Comparison of ENCODE assay signal across 8 mouse cellular contexts in the genomic region with DNA sequence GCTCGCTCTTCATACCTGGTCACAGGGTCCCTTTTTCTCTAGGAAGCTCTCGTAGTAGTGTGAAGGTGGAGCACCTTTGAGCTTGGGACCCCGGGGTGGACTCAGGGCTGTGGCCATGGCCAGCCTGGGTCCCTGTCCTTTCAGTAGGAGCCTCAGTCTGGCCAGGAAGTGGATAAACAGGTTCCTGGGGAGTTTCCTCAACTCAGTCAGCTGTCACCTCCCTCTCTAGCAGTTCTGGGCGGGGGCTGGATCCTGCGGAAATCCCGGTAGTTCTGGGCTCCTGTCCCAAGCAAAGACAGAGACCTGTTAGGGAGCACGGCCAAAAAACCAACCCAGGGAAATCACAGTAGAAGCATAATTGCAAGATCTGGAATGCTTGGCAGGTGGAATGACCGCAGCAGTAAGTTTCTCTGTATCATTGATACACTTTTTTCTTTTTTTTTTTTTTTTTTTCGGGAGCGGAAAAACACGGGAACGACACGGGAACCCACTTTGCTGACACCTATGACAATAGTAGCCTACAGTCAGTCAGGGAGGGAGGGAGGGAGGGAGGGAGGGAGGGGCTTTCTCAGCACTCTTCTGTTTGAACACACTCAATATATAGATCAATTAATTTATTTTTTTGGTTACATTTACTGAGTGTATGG. TPM values are rescaled to one million over a fixed set of nuclear protein-coding genes. Genes with fewer than 3 reads are reported as not detected.
DNase-seq lines count a peak whose midpoint lies in the region; ATAC-seq and TF ChIP-seq lines count a peak whose summit lies in the region.

A gene (minus strand): TSS at position 170 of the 647 bp plus-strand sequence.
A gene (plus strand): TSS at position 297 of the 647 bp plus-strand sequence.

- 50% methylated on average over 13 of the region's 13 CpGs for WGBS in midbrain, embryonic 10.5 days
- whole genome bisulfite sequencing in midbrain, embryonic 11.5 days: 55% methylated on average over 13 of the region's 13 CpGs
- 22% methylated on average over 13 of the region's 13 CpGs for WGBS in kidney, adult 2 months
- 21% methylated on average over 13 of the region's 13 CpGs for whole genome bisulfite sequencing in lung, postnatal 0 days

- H3K4me3 ChIP-seq in midbrain, embryonic 10.5 days: no peak within 1 kb of the TSS
- no peak within 1 kb of the TSS for H3K4me3 ChIP-seq in midbrain, embryonic 11.5 days (ENCODE audit: low read depth, low read length)
- H3K4me3 ChIP-seq in kidney, adult 2 months (ENCODE audit: insufficient read depth, low read depth, low read length): peak within 1 kb of the TSS; percentile 52
- H3K4me3 ChIP-seq in lung, postnatal 0 days (ENCODE audit: low read depth, low read length): peak within 1 kb of the TSS; percentile 39

- peaks cover 2% of the 10 kb centered on the region; the same call in 1 of the 2 replicates for H3K36me3 ChIP-seq in midbrain, embryonic 10.5 days
- no peaks in the 10 kb centered on the region for H3K36me3 ChIP-seq in midbrain, embryonic 11.5 days (ENCODE audit: control insufficient read depth, insufficient read depth, low read length)
- no peaks in the 10 kb centered on the region for H3K36me3 ChIP-seq in kidney, adult 2 months (ENCODE audit: control insufficient read depth, insufficient read depth, low read length)
- H3K36me3 ChIP-seq in lung, postnatal 0 days (ENCODE audit: insufficient read depth, low read length): 0 out of 2 replicates have a peak, but pooled peaks cover 6% of the 10 kb centered on the region

- TF ChIP-seq CTCF in kidney, adult 2 months (conservative IDR thresholded peaks at IDR 0.05; ENCODE audit: insufficient read depth, insufficient read length, low read depth, low read length): no peak
- no peak for TF ChIP-seq CTCF in lung, postnatal 0 days (IDR thresholded peaks at IDR 0.05)

- TF ChIP-seq POLR2A in kidney, adult 2 months (IDR thresholded peaks at IDR 0.05; ENCODE audit: low read depth, low read length): no peak

- DNase-seq in midbrain, embryonic 10.5 days (ENCODE audit: low spot score): peak; percentile 49
- DNase-seq in midbrain, embryonic 11.5 days (ENCODE audit: low spot score, missing footprints): no peak
- peak; percentile 89 for DNase-seq in WW6 (ENCODE audit: low read depth, low spot score)
- peak; percentile 70 to 88 for DNase-seq in heart, adult 18-20 months
- peak; percentile 84 for DNase-seq in kidney, adult 2 months
- DNase-seq in lung, postnatal 0 days (ENCODE audit: low spot score): peak; percentile 90
- no peak for DNase-seq in frontal cortex, postnatal 36 days (ENCODE audit: low spot score in 2 of 2)

- H3K27ac ChIP-seq in midbrain, embryonic 10.5 days (replicated peaks): no peak within 1 kb of the TSS; the same call in 1 of the 2 replicates
- H3K27ac ChIP-seq in midbrain, embryonic 11.5 days (ENCODE audit: low read depth, low read length): no peak within 1 kb of the TSS
- H3K27ac ChIP-seq in kidney, adult 2 months (ENCODE audit: insufficient read depth, low read depth, low read length): peak within 1 kb of the TSS; percentile 59
- peak within 1 kb of the TSS; percentile 58 for H3K27ac ChIP-seq in lung, postnatal 0 days (ENCODE audit: low read length)

- H3K27me3 ChIP-seq in midbrain, embryonic 10.5 days (ENCODE audit: low read depth, poor library complexity, severe bottlenecking): peaks cover 22% of the 10 kb centered on the region
- H3K27me3 ChIP-seq in midbrain, embryonic 11.5 days (ENCODE audit: control insufficient read depth, insufficient read depth, low read length): no peaks in the 10 kb centered on the region; the same call in 1 of the 2 replicates
- H3K27me3 ChIP-seq in kidney, adult 2 months (replicated peaks; ENCODE audit: control insufficient read depth, insufficient read depth, low read length): no peaks in the 10 kb centered on the region
- no peaks in the 10 kb centered on the region for H3K27me3 ChIP-seq in lung, postnatal 0 days (replicated peaks; ENCODE audit: insufficient read depth, low read length)

- no peak within 1 kb of the TSS for H3K4me2 ChIP-seq in midbrain, embryonic 11.5 days
- H3K4me2 ChIP-seq in lung, postnatal 0 days (replicated peaks; ENCODE audit: low read depth, low read length): peak within 1 kb of the TSS; percentile 55

- peak; percentile 69 for TF ChIP-seq EP300 in lung, postnatal 0 days (IDR thresholded peaks at IDR 0.05)

- peaks cover 28% of the 10 kb centered on the region for H3K4me1 ChIP-seq in midbrain, embryonic 10.5 days
- H3K4me1 ChIP-seq in midbrain, embryonic 11.5 days (ENCODE audit: control insufficient read depth, insufficient read depth, low read length): peaks cover 15% of the 10 kb centered on the region
- H3K4me1 ChIP-seq in kidney, adult 2 months (ENCODE audit: control insufficient read depth, insufficient read depth, low read length): peaks cover 3% of the 10 kb centered on the region; the same call in 1 of the 2 replicates
- H3K4me1 ChIP-seq in lung, postnatal 0 days (ENCODE audit: insufficient read depth, low read depth, low read length): peaks cover 17% of the 10 kb centered on the region; the same call in 1 of the 2 replicates

- no peaks in the 10 kb centered on the region for H3K9me3 ChIP-seq in midbrain, embryonic 10.5 days (replicated peaks)
- no peaks in the 10 kb centered on the region for H3K9me3 ChIP-seq in midbrain, embryonic 11.5 days (ENCODE audit: control insufficient read depth, low read length)
- H3K9me3 ChIP-seq in lung, postnatal 0 days (ENCODE audit: low read length): no peaks in the 10 kb centered on the region

- ATAC-seq in midbrain, embryonic 11.5 days (ENCODE audit: low FRiP score): no peak
- ATAC-seq in lung, postnatal 0 days: peak; percentile 19; the same call in 1 of the 2 replicates
- ATAC-seq in monocyte, adult 5-6 weeks (replicated peaks; ENCODE audit: insufficient number of reproducible peaks, low FRiP score, low TSS enrichment, poor library complexity, severe bottlenecking): no peak

- no peak within 1 kb of the TSS for H3K9ac ChIP-seq in midbrain, embryonic 11.5 days (ENCODE audit: low read length)
- H3K9ac ChIP-seq in lung, postnatal 0 days (replicated peaks; ENCODE audit: low read depth): peak within 1 kb of the TSS; percentile 13; the same call in 1 of the 2 replicates

RNA-seq across cellular contexts. Expression of the first gene that starts in this region (rescaled TPM):
- polyA plus RNA-seq in midbrain, embryonic 10.5 days (2016; fragmentation: Nextera tagmentation; extraction: Ambion mirVana): 5.2 and 5.5 TPM in 2 replicates
- 3.6 and 4.5 TPM in 2 replicates for polyA plus RNA-seq in midbrain, embryonic 11.5 days (2014; fragmentation: Nextera tagmentation; extraction: Ambion mirVana)
- 10 to 100 TPM; 12.3 to 12.9 TPM for total RNA-seq in heart, adult 18-20 months (2021)
- polyA plus RNA-seq in kidney, adult 2 months (2012; rRNA removed): 20.1 and 22.6 TPM in 2 replicates
- 49.1 and 57.4 TPM in 2 replicates for polyA plus RNA-seq in lung, postnatal 0 days (2015; fragmentation: Nextera tagmentation; extraction: Ambion mirVana)
- total RNA-seq in monocyte, adult 5-6 weeks (2017): 0.29 to 1.1 TPM in 2 of 3 replicates, not detected in the other

RNA-seq across cellular contexts. Expression of the second gene that starts in this region (rescaled TPM):
- 131 and 160 TPM in 2 replicates for polyA plus RNA-seq in midbrain, embryonic 10.5 days (2016; fragmentation: Nextera tagmentation; extraction: Ambion mirVana)
- polyA plus RNA-seq in midbrain, embryonic 11.5 days (2014; fragmentation: Nextera tagmentation; extraction: Ambion mirVana): 146 and 158 TPM in 2 replicates
- 10 to 100 TPM; 59.7 to 60.5 TPM for total RNA-seq in heart, adult 18-20 months (2021)
- polyA plus RNA-seq in kidney, adult 2 months (2012; rRNA removed): 98.3 and 116 TPM in 2 replicates
- polyA plus RNA-seq in lung, postnatal 0 days (2015; fragmentation: Nextera tagmentation; extraction: Ambion mirVana): 38.5 and 45.0 TPM in 2 replicates
- 31.5 to 106 TPM (median 82.0 TPM) in 3 replicates for total RNA-seq in monocyte, adult 5-6 weeks (2017)

Comparison
In these comparisons a context has a peak if more than half of its experiments do, and no peak if none do; other contexts are left out.
1. DNase-seq: peak in midbrain, embryonic 10.5 days (single experiment), WW6 (single experiment), heart, adult 18-20 months (2 of 2), kidney, adult 2 months (single experiment) and lung, postnatal 0 days (single experiment); none in midbrain, embryonic 11.5 days (single experiment) and frontal cortex, postnatal 36 days (0 of 2).
2. H3K27ac ChIP-seq: peak in kidney, adult 2 months (single experiment) and lung, postnatal 0 days (single experiment); none in midbrain, embryonic 10.5 days (single experiment) and midbrain, embryonic 11.5 days (single experiment).
3. H3K4me3 ChIP-seq: peak in kidney, adult 2 months (single experiment) and lung, postnatal 0 days (single experiment); none in midbrain, embryonic 10.5 days (single experiment) and midbrain, embryonic 11.5 days (single experiment).